Mouse (Mus musculus): Measurements from ENCODE around the gene Ramp2.

DNA sequence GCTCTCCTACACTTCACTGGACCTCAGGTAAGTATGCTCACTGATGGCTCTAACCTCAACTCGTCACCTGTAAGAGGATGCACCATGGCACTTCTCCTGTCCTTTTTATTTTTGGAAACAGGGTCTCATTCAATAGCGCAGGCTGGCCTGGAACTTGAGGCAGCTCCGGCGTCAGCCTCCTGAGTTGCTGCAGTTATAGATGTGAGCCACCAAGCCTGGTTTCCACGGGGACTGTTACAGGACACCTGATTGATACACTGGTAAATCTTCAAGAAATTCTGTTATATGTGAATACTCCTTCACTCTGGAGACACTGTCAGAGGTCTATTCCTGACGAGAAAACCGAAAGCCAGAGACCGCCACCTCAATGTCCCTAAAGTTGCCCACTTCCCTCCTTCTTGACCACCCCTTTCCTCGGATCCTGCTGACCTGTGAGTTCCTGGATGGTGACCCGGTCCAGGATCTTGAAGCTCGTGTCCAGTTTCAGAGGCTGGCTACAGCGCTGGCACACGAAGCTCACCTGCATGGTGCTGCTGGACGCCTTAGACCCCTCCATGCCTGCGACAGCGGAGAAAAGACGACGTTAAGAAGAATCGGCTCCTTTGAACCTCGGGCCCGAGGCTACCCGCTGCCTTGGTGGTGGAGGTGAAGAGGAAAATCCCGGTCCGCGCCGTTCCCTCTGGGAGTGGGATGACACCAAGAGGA is 55.6 kb downstream of the Ramp2 start:
- no peak for TF ChIP-seq CTCF (IDR thresholded peaks at IDR 0.05; ENCODE audit: borderline replicate concordance, control insufficient read depth, extremely low read depth, insufficient read depth, low read length, poor library complexity)
- no peak for TF ChIP-seq POLR2A (IDR thresholded peaks at IDR 0.05; ENCODE audit: control insufficient read depth, extremely low read depth, insufficient read depth, low read length, poor library complexity)

All from thymus, adult 2 months (tissue).